Mouse (Mus musculus): Measurements from ENCODE around the gene Gcnt1.

- TF ChIP-seq POLR2A (IDR thresholded peaks at IDR 0.05; ENCODE audit: low read depth, low read length) (no peak), CTCF (IDR thresholded peaks at IDR 0.05; ENCODE audit: borderline replicate concordance, insufficient read depth, low read length) (no peak)
Measured at GRCm38 (mm10) chr19:17313766-17314165, 58.9 kb downstream of the Gcnt1 start.
